Mouse (Mus musculus) G1E (cell line): Measurements from ENCODE around the gene Cln5.

Source experiments
- CTCF ChIP-seq: IDR thresholded peaks from 2 replicates; pipeline ENCODE4 v1.5.1; 2012; ENCODE audit warnings: low read depth, low read length, inconsistent platforms, mixed read lengths
- GATA1 ChIP-seq: IDR thresholded peaks from 2 replicates; pipeline ENCODE4 v1.6.1; 2012; ENCODE audit warnings: borderline replicate concordance, low read length, inconsistent platforms, mixed read lengths
- POLR2AphosphoS5 ChIP-seq: IDR thresholded peaks from 2 replicates; pipeline ENCODE4 v1.6.1; 2012; ENCODE audit warnings: low read depth, low read length, inconsistent platforms; ENCODE audit not compliant: insufficient replicate concordance
- TAL1 ChIP-seq: conservative IDR thresholded peaks from 2 replicates; pipeline ENCODE4 v1.6.1; 2012; ENCODE audit warnings: low read depth, low read length, inconsistent platforms, mixed read lengths

DNA sequence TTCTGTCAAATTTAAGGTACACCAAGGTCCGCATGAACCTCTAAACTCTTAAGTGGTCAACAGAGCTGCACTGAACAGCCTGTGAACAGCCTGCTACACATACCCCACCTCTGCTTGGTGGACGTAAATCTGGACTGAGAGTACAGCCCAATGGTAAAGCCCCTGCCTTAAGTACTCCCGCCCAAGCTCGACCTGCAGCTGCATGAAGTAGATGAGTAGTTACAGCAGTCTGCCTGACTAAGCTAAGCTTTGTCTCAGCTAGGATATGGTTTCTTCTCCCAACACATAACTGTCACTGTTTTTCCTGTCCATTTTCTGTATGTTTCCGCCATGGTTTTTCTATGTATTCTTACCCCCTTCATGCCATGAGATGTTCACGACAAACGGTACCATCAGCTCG lies 25.8 kb downstream of the Cln5 start:
- TF ChIP-seq POLR2AphosphoS5 (no peak), CTCF (no peak), GATA1 (no peak), TAL1 (no peak)
